Mouse (Mus musculus) intestine, postnatal 0 days (tissue): Measurements from ENCODE around the gene Traf5. TPM values are rescaled to one million over a fixed set of nuclear protein-coding genes. Genes with fewer than 3 reads are reported as not detected.

Experiments
- ATAC-seq: fragments of 200-750 bp; cut with Nextera tagmentation; 2 replicates; pipeline ENCODE4 v1.8.0; 2017; ENCODE audit warnings: mild to moderate bottlenecking, moderate TSS enrichment, moderate library complexity
- H3K27ac ChIP-seq: fragments of 300-500 bp; sonication (generic); 2 replicates; pipeline ENCODE4 v1.5.1; 2014; ENCODE audit warnings: mild to moderate bottlenecking, low read depth, low read length, moderate library complexity
- H3K27me3 ChIP-seq: fragments of 300-500 bp; sonication (generic); replicated peaks from 2 replicates; pipeline ENCODE4 v1.6.1; 2014; ENCODE audit warnings: low read length, mixed read lengths; ENCODE audit not compliant: control insufficient read depth, insufficient read depth
- H3K36me3 ChIP-seq: fragments of 300-500 bp; sonication (generic); 2 replicates; pipeline ENCODE4 v1.6.1; 2014; ENCODE audit warnings: mild to moderate bottlenecking, moderate library complexity; ENCODE audit not compliant: control insufficient read depth, insufficient read depth
- H3K4me1 ChIP-seq: fragments of 300-500 bp; sonication (generic); replicated peaks from 2 replicates; pipeline ENCODE4 v1.6.1; 2014; ENCODE audit warnings: antibody characterized with exemption, low read length, mixed read lengths; ENCODE audit not compliant: control insufficient read depth, insufficient read depth
- H3K4me2 ChIP-seq: fragments of 300-500 bp; sonication (generic); replicated peaks from 2 replicates; pipeline ENCODE4 v1.6.1; 2014; ENCODE audit warnings: low read depth, mild to moderate bottlenecking, moderate library complexity
- H3K4me3 ChIP-seq: fragments of 300-500 bp; sonication (generic); 2 replicates; pipeline ENCODE4 v1.5.1; 2014; ENCODE audit warnings: low read depth, low read length
- H3K9ac ChIP-seq: fragments of 300-500 bp; sonication (generic); 2 replicates; pipeline ENCODE4 v1.6.1; 2014; ENCODE audit warnings: mild to moderate bottlenecking, low read depth, low read length
- H3K9me3 ChIP-seq: fragments of 300-500 bp; sonication (generic); 2 replicates; pipeline ENCODE4 v1.6.1; 2016; ENCODE audit warnings: mixed run types; ENCODE audit not compliant: control insufficient read depth
- CTCF ChIP-seq: sonication (generic); IDR thresholded peaks from 2 replicates; pipeline ENCODE4 v1.5.1; 2016; ENCODE audit warnings: low read depth, mild to moderate bottlenecking, control low read depth, antibody characterized with exemption, moderate library complexity
- WGBS: fragments of 180-500 bp; shearing (Covaris S2); extraction: QIAGEN DNeasy Blood & Tissue Kit; methylation state at CpG from one replicate; pipeline ENCODE4 v1.1.7; 2014; 5-methylcytosine and 5-hydroxymethylcytosine counted together
- polyA plus RNA-seq: library from polyadenylated mRNA; unstranded; fragments of >200 nt; fragmentation: Nextera tagmentation; extraction: Ambion mirVana; gene quantifications from 2 replicates; pipeline ENCODE4 v1.2.1, GENCODE M21; 2015

Gene Traf5
- polyA plus RNA-seq: 10.3 and 10.4 TPM in 2 replicates

DNA sequence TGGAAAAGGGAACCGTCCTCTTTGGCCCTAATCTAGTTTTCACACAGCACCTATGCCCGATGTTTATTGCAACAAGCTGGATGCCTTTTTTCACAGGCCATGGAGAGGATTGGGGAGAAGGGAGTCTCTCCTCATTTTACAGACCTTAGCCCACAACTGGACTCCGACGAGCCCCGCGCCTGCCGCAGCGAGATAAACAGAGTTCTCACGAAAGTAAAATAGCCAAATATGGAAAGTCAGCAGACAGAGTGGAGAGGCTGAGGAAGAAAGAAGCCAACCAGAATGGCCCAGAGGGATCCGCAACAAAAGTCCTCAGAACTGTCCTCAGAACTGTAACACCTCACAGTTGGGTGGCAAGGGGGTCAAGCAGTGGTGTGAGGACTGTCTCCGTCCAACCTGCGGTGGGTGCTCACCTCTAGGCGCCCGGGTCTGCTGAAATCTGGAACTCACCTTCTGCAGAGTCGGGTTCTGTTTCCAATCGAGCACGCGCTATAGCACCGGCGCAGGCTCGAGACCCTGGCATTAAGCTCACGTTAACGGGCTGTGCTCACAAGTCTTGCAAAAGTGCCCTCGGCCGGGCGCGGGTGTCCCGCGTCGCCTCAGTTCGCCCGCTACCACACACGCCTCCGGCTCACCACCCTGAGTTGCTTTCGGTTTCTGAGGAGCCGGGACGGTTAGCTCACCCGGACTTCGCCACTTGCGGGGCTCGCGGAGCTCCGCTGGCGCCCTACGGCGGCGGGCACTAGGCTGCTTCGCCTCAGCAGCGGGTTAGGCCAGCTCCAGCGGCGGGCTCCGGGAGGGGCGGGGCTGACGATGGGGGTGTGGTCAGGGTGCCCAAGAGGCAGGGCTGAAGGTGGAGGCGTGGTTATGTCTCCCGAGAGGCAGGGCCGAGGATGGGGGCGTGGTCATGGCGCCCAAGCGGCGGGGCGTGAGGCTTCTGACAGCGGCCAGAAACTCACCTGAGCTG is at the start of gene Traf5:
Traf5 (minus strand) TSS at position 754 of the 967 bp plus-strand sequence.
- H3K36me3 ChIP-seq: no peaks in the 10 kb centered on the region; the same call in 1 of the 2 replicates
- WGBS: 2% methylated on average over 63 of the region's 63 CpGs
- H3K27me3 ChIP-seq: no peaks in the 10 kb centered on the region
- TF ChIP-seq CTCF: peak; percentile 51
- H3K4me2 ChIP-seq: peak within 1 kb of the TSS; percentile 88
- peak; percentile 97 for ATAC-seq
- H3K4me3 ChIP-seq: peak within 1 kb of the TSS; percentile 78
- H3K27ac ChIP-seq: peak within 1 kb of the TSS; percentile 92
- 0 out of 2 replicates have a peak, but pooled peaks cover 4% of the 10 kb centered on the region for H3K4me1 ChIP-seq
- H3K9me3 ChIP-seq: no peaks in the 10 kb centered on the region
- H3K9ac ChIP-seq: peak within 1 kb of the TSS; percentile 81

DNA sequence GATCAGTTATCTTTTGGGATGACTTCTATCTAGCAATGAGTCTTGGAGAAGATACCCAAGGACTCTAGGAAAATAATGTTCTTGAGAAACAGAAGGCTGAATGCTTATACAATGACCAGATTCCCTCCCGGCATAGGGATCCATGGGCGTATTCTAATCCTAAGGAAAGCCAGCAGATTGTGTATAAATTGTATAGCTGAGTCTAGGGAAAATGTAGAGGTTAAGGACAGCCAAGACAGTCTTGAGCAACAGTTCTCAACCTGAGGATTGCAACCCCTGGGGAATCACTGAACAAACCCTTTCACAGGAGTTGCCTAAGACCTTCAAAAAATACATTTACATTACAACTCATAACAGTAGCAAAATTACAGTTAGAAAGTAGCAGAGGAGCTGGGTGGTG is 48.0 kb upstream of the Traf5 start:
- Histone ChIP-seq H3K27me3 (no peaks in the 10 kb centered on the region), H3K9me3 (no peaks in the 10 kb centered on the region), H3K9ac (no peak overlapping the region), H3K4me3 (no peak overlapping the region), H3K4me2 (no peak overlapping the region), H3K27ac (no peak overlapping the region), H3K4me1 (no peaks in the 10 kb centered on the region), H3K36me3 (no peaks in the 10 kb centered on the region; the same call in 1 of the 2 replicates)
- TF ChIP-seq CTCF: no peak
- no peak for ATAC-seq
- 92% methylated on average over 2 of the region's 2 CpGs for WGBS

DNA sequence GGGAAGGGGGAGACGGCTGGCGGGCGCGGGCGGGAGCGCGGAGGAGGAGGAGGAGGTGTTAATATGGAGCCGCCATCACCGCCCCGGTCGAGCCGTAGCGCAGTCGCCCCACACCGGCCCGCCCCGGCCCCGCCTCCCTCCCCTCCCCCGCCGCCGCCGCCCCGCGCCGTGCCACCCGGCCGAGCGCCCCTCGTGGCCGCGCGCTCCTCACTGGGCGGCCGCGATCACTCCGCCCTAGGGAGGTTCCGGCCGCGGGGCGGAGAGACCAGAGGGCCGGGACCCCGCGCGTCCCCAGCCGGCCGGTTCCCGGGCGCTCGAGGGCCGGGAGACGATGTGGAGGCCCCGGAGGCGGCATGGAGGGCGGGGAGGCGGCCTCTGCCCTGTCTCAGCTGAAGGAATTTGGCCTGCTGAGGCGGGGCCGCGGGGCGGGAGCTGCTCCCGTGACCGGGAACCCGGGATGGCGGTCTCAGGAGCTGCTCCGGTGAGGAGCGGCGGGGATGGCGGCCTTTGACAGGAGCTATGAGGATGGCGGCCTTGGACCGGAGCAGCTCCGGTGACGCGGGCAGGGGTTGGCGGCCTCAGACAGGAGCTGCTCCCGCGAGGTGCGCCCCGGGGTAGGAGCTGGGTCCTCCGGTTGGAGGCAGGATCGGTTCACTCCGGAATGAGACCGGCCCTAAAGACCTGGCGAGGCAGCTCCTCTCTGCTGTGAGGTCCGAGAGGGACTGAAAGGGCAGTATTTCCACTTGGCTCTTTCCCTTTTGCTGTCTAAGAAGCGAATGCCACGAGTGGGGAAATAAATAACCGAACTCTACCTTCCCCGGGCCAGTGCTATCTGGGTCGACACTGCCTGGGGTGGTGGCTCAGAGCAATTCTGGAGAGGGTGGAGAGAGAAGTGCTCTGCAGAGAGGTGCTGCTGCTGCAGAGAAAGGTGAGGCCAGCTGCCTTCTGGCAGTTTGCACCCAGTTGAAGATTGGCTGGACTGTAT is 45.9 kb upstream of the Traf5 start, which contains the start of gene Rcor3:
Rcor3 (minus strand) TSS at position 137 of the 985 bp plus-strand sequence.
- Histone ChIP-seq H3K4me2 (peak within 1 kb of the TSS; percentile 93), H3K27ac (peak within 1 kb of the TSS; percentile 93), H3K9me3 (no peaks in the 10 kb centered on the region), H3K36me3 (peaks cover 4% of the 10 kb centered on the region; the same call in 1 of the 2 replicates), H3K27me3 (no peaks in the 10 kb centered on the region), H3K9ac (peak within 1 kb of the TSS; percentile 71), H3K4me1 (no peaks in the 10 kb centered on the region), H3K4me3 (peak within 1 kb of the TSS; percentile 58)
- under 1% methylated on average over 63 of the region's 88 CpGs for WGBS
- peak; percentile 58 for TF ChIP-seq CTCF
- ATAC-seq: peak; percentile 83

DNA sequence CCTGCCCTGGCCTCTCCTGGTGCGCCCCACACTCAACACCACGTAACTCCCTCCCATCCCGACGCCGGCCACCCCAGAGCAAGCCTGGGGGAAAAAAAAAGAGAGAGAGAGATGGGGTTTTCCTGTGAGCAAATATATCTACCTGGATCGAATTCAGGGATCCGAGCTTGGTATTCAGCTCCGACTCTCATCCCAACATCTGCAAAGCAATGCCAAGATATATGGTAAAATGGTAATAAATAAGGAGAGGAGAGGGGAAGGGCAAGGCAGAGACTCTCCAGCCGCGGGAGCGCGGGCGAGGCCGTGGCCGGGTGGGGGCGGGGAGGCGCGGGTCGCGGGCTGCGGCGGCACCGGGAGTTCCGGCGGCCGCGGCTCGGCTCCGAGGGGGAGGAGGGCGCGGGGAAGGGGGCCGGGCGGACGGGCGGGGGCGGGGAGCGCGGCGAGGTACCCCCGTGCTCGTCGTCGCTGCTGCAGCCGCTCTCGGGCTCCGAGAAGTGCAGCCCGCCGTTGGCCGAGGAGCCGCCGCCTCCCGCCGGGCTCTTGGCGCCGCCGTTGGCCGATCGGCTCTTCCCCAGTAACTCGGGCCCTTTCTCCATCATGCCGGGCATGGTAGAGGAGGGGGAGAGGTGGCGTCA is 45.0 kb upstream of the Traf5 start:
- peak; percentile 26 for ATAC-seq
- no peaks in the 10 kb centered on the region for H3K4me1 ChIP-seq
- WGBS: 1% methylated on average over 36 of the region's 61 CpGs
- H3K27me3 ChIP-seq: no peaks in the 10 kb centered on the region
- peak overlapping the region; percentile 93 for H3K27ac ChIP-seq
- peak overlapping the region; percentile 71 for H3K9ac ChIP-seq
- H3K4me2 ChIP-seq: peak overlapping the region; percentile 93
- peak overlapping the region; percentile 58 for H3K4me3 ChIP-seq
- H3K36me3 ChIP-seq: peaks cover 4% of the 10 kb centered on the region; the same call in 1 of the 2 replicates
- TF ChIP-seq CTCF: no peak
- H3K9me3 ChIP-seq: no peaks in the 10 kb centered on the region

DNA sequence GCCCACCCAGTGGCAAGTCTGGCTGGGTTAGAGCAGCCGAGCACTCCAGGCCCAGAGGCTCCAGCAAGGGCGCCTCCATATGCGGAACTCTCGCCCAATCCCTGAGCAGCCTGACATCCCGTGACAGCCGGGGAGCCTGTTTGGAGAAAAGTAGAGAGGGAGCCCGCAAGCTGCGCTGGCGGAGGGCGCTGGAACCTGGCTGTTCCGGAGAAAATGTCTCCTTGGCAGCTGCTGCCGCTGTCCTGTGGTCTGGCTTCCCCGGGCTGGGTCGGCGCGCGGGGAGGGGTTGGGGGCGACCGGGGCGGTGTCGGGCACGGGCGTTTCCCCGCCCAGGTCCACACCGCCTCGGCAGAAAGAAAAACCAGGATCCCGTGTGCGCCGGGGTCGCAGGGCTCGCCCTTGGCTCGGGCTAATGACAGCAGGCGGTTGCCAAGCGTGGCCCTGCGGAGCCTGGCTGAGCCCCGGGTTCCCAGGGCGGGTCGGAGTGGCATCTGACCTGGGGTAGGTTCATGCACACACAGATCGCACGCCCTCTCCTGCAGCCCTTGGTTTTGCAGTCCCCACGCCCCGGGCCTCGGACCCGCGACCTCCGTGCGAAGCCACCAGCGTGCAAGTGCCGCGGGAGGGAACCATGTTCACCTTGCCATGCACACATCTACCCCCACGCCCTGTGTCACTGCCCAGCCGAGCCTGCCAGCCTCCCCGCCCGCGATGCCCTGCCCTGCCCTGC is 44.4 kb upstream of the Traf5 start:
- Histone ChIP-seq H3K4me1 (no peaks in the 10 kb centered on the region), H3K9me3 (no peaks in the 10 kb centered on the region), H3K9ac (peak overlapping the region; percentile 71), H3K27ac (peak overlapping the region; percentile 93), H3K36me3 (peaks cover 4% of the 10 kb centered on the region; the same call in 1 of the 2 replicates), H3K4me2 (peak overlapping the region; percentile 93), H3K4me3 (peak overlapping the region; percentile 58), H3K27me3 (no peaks in the 10 kb centered on the region)
- WGBS: under 1% methylated on average over 55 of the region's 55 CpGs
- peak; percentile 67 for ATAC-seq
- TF ChIP-seq CTCF: peak; percentile 22; the same call in 1 of the 2 replicates
